Mouse (Mus musculus) B cell, adult 2 months (primary cell): ENCODE measurements at regions not wholly inside any gene's neighbourhood (a gene's known extent, or its start where the extent isn't known, plus 50 kb on each side); places are given as distances from the start of the nearest gene placed in this dataset.

Source experiments
- DNase-seq, 2 experiments: peaks; one replicate each; pipeline ENCODE4 v3.0.0; 2022

DNA sequence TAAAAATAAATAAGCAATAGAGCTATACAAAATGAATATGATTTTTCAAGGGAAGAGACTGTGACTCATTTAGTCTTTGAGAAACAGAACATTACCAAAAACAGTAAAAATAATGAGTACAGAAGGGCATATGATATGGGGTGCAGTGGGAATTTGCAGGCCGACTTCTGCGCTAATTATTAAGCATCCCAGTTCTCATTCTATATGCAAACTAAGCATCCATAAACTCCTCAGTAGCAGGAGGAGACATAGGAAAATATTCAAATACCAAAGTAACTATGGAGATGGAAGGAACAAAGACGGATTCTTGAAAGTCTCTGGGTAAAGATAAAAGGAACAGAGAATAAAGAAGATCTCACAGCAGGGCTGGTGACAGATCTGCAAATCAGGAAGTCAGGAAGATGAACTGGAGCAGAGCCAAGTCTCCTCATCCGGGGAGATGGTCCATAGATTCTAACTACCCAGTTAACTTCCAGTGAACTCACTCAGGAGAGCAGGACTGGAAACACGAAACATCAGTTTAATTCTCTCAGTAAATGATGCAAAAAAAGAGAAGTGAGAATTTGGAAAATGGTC lies 52.0 kb upstream of the Pkn2 start:
- no peak for DNase-seq
